Mouse (Mus musculus) liver, adult 2 months (tissue): ENCODE measurements around the gene Relt. TPM values are rescaled to one million over a fixed set of nuclear protein-coding genes. Genes with fewer than 3 reads are reported as not detected.

ENCODE experiments used
- DNase-seq: peaks from one replicate; pipeline ENCODE4 v3.0.0-alpha.2; 2011; ENCODE audit warnings: low read depth, low spot score; ENCODE audit errors: extremely low read depth
- H3K27ac ChIP-seq: fragments of 200-500 bp; replicated peaks from 2 replicates; pipeline ENCODE4 v1.5.1; 2012; ENCODE audit warnings: low read depth, mild to moderate bottlenecking, control low read depth, inconsistent platforms, low read length; ENCODE audit not compliant: insufficient read depth
- H3K27me3 ChIP-seq: fragments of 200-500 bp; 2 replicates; pipeline ENCODE4 v1.6.1; 2012; ENCODE audit warnings: mild to moderate bottlenecking, moderate library complexity, low read length, inconsistent platforms; ENCODE audit not compliant: control insufficient read depth, insufficient read depth
- H3K36me3 ChIP-seq: fragments of 200-500 bp; 2 replicates; pipeline ENCODE4 v1.6.1; 2012; ENCODE audit warnings: low read length, inconsistent platforms; ENCODE audit not compliant: control insufficient read depth, insufficient read depth
- H3K4me1 ChIP-seq: fragments of 200-500 bp; 2 replicates; pipeline ENCODE4 v1.6.1; 2011; ENCODE audit warnings: low read length; ENCODE audit not compliant: control insufficient read depth, insufficient read depth
- H3K4me3 ChIP-seq: fragments of 200-500 bp; 2 replicates; pipeline ENCODE4 v1.5.1; 2011; ENCODE audit warnings: low read depth, mild to moderate bottlenecking, control low read depth, low read length, moderate library complexity; ENCODE audit not compliant: insufficient read depth
- H3K79me2 ChIP-seq: fragments of 200-500 bp; 2 replicates; pipeline ENCODE4 v1.6.1; 2012; ENCODE audit warnings: inconsistent platforms, mild to moderate bottlenecking, low read length, moderate library complexity; ENCODE audit not compliant: control insufficient read depth, insufficient read depth
- H3K9ac ChIP-seq: fragments of 200-500 bp; 2 replicates; pipeline ENCODE4 v1.6.1; 2012; ENCODE audit warnings: low read depth, mild to moderate bottlenecking, control low read depth, inconsistent platforms, low read length
- CTCF ChIP-seq: fragments of 200-500 bp; IDR thresholded peaks from 2 replicates; pipeline ENCODE4 v1.5.1; 2011; ENCODE audit warnings: low read depth, low read length, control low read depth
- POLR2A ChIP-seq: fragments of 200-500 bp; IDR thresholded peaks from 2 replicates; pipeline ENCODE4 v1.6.1; 2011; ENCODE audit warnings: low read length, control low read depth; ENCODE audit not compliant: insufficient read depth; ENCODE audit errors: extremely low read depth
- WGBS: fragments of 180-500 bp; shearing (Covaris S2); methylation state at CpG from one replicate; pipeline ENCODE4 v1.1.7; 2018; 5-methylcytosine and 5-hydroxymethylcytosine counted together
- polyA plus RNA-seq: library from polyadenylated mRNA; depleted of rRNA; stranded (reverse); fragments of >200 nt; gene quantifications from 2 replicates; pipeline ENCODE4 v1.2.3, GENCODE M21; 2012
- total RNA-seq: library from RNA; depleted of rRNA; stranded (reverse); fragments of >200 nt; gene quantifications from 2 replicates; pipeline ENCODE4 v1.2.3, GENCODE M21; 2014

Relt gene
- total and polyA plus RNA-seq, 2 experiments, result 0.37 to 1.0 TPM

- peak; percentile 60 for DNase-seq
- no peaks in the 10 kb centered on the region for H3K36me3 ChIP-seq
- WGBS, result 27% methylated on average over 20 of the region's 20 CpGs
- no peak overlapping the region for H3K27ac ChIP-seq
- no peak overlapping the region for H3K9ac ChIP-seq
- no peaks in the 10 kb centered on the region for H3K79me2 ChIP-seq
- 0 out of 2 replicates have a peak, but pooled peaks cover 4% of the 10 kb centered on the region for H3K4me1 ChIP-seq
- no peak overlapping the region for H3K4me3 ChIP-seq
- TF ChIP-seq POLR2A (no peak), CTCF (peak; percentile 62)
- H3K27me3 ChIP-seq, result no peaks in the 10 kb centered on the region
Observed at GRCm38 (mm10) chr7:100879595-100879994, 16.3 kb upstream of the Relt start.

GRCm38 (mm10) chr7:100876771-100877170 lies 13.5 kb upstream of the Relt start:
- H3K79me2 ChIP-seq, result no peaks in the 10 kb centered on the region
- DNase-seq, result no peak
- H3K4me3 ChIP-seq, result no peak overlapping the region
- H3K9ac ChIP-seq, result no peak overlapping the region
- no peak overlapping the region for H3K27ac ChIP-seq
- no peaks in the 10 kb centered on the region for H3K27me3 ChIP-seq
- WGBS, result 90% methylated on average over 9 of the region's 9 CpGs
- no peak for TF ChIP-seq CTCF
- TF ChIP-seq POLR2A, result no peak
- H3K36me3 ChIP-seq, result no peaks in the 10 kb centered on the region
- 0 out of 2 replicates have a peak, but pooled peaks cover 4% of the 10 kb centered on the region for H3K4me1 ChIP-seq

- TF ChIP-seq CTCF (no peak), POLR2A (no peak)
- no peak for DNase-seq
- Histone ChIP-seq H3K4me3 (no peak overlapping the region), H3K79me2 (no peaks in the 10 kb centered on the region), H3K4me1 (0 out of 2 replicates have a peak, but pooled peaks cover 4% of the 10 kb centered on the region), H3K27me3 (no peaks in the 10 kb centered on the region), H3K36me3 (no peaks in the 10 kb centered on the region), H3K27ac (peak overlapping the region; percentile 7; the same call in 1 of the 2 replicates), H3K9ac (no peak overlapping the region)
- WGBS, result 78% methylated on average over 13 of the region's 13 CpGs
Observed at GRCm38 (mm10) chr7:100876293-100876692, 13.0 kb upstream of the Relt start.

GRCm38 (mm10) chr7:100875822-100876221 lies 12.6 kb upstream of the Relt start:
- peak; percentile 7 for DNase-seq
- Histone ChIP-seq H3K27ac (peak overlapping the region; percentile 7; the same call in 1 of the 2 replicates), H3K4me1 (peaks cover 6% of the 10 kb centered on the region; the same call in 1 of the 2 replicates), H3K9ac (no peak overlapping the region), H3K27me3 (no peaks in the 10 kb centered on the region), H3K36me3 (no peaks in the 10 kb centered on the region), H3K4me3 (no peak overlapping the region), H3K79me2 (no peaks in the 10 kb centered on the region)
- 69% methylated on average over 1 of the region's 1 CpGs for WGBS
- TF ChIP-seq POLR2A (no peak), CTCF (no peak)

GRCm38 (mm10) chr7:100873197-100873596 lies 10.0 kb upstream of the Relt start:
- WGBS, result 93% methylated on average over 13 of the region's 13 CpGs
- no peak overlapping the region for H3K4me3 ChIP-seq

GRCm38 (mm10) chr7:100871892-100872291 lies 8.6 kb upstream of the Relt start:
- H3K27me3 ChIP-seq, result no peaks in the 10 kb centered on the region
- WGBS, result 42% methylated on average over 5 of the region's 5 CpGs

More at GRCm38 (mm10) chr7:100873197-100873596, 10.0 kb upstream of the Relt start:
- no peaks in the 10 kb centered on the region for H3K36me3 ChIP-seq
- no peak for TF ChIP-seq CTCF
- no peak overlapping the region for H3K9ac ChIP-seq
- H3K27me3 ChIP-seq, result no peaks in the 10 kb centered on the region
- DNase-seq, result no peak
- H3K79me2 ChIP-seq, result no peaks in the 10 kb centered on the region
- H3K27ac ChIP-seq, result no peak overlapping the region
- peaks cover 6% of the 10 kb centered on the region; the same call in 1 of the 2 replicates for H3K4me1 ChIP-seq

More at GRCm38 (mm10) chr7:100871892-100872291, 8.6 kb upstream of the Relt start:
- Histone ChIP-seq H3K36me3 (no peaks in the 10 kb centered on the region), H3K4me3 (no peak overlapping the region), H3K79me2 (no peaks in the 10 kb centered on the region), H3K9ac (no peak overlapping the region), H3K27ac (no peak overlapping the region), H3K4me1 (peaks cover 6% of the 10 kb centered on the region; the same call in 1 of the 2 replicates)
- no peak for DNase-seq
- TF ChIP-seq CTCF (no peak), POLR2A (no peak)
